Mouse (Mus musculus): Measurements from ENCODE around the gene Olfr108. TPM values are rescaled to one million over a fixed set of nuclear protein-coding genes. Genes with fewer than 3 reads are reported as not detected.

The Olfr108 gene
- total RNA-seq (2021), result not detected
- long read RNA-seq, experiment 1, result 0 reads
- long read RNA-seq, experiment 2, result 0 reads

DNA sequence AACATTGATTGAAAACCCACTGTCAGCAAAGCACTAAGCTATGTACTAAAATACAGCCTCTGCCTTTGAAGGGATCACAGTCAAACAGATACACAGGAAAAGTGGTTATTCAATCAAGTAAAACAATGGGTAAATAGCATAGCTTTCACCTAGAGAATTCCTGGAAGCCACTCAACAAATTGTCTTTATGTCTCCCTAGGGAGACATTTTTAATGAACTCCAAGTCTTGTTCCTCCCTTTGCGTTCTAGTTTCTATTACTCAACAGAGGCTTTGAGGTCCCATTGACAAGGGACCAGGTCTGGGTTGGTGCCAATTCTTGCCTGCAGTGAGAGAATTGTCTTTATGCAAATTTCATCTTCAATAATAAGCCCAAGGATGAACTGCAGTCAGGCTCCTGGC lies at the start of gene Olfr108:
Olfr108 (plus strand) TSS at position 301 of the 400 bp plus-strand sequence.
- DNase-seq, result no peak

- DNase-seq, result no peak
These were observed 46.4 kb upstream of the Olfr108 start, which contains the start of gene Olfr107 for GRCm38 (mm10) chr17:37398926-37399325. Gene Olfr107, plus strand, starts transcription at chr17:37399226.

GRCm38 (mm10) chr17:37413380-37413779 lies 31.9 kb upstream of the Olfr108 start:
- DNase-seq, result no peak

- no peak for DNase-seq
These were observed 13.3 kb downstream of the Olfr108 start, which contains the start of gene Olfr109 for GRCm38 (mm10) chr17:37458616-37459015. Gene Olfr109, plus strand, starts transcription at chr17:37458916.

DNA sequence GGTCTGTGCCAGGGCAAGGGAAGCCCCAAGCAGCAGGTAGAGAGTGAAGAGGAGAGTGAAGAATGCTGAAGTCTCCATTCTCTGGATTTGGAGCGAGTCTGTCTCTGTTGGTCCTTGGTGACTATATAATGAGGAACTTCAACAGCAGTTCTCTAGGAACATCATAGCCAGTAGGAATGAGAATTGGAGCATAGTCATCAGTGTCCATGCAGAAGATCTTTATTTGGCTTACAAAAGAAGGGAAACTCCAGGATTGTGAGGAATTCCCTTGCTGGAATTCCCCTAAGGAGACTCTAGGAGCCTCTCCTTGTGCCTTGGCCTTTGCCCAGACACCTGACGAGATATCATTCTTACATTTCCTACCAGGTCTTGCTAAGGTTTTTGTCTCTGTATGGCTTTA lies 38.2 kb downstream of the Olfr108 start, which contains the start of gene H2-M2:
H2-M2 (minus strand) TSS at position 101 of the 400 bp plus-strand sequence.
- no peak for DNase-seq

DNA sequence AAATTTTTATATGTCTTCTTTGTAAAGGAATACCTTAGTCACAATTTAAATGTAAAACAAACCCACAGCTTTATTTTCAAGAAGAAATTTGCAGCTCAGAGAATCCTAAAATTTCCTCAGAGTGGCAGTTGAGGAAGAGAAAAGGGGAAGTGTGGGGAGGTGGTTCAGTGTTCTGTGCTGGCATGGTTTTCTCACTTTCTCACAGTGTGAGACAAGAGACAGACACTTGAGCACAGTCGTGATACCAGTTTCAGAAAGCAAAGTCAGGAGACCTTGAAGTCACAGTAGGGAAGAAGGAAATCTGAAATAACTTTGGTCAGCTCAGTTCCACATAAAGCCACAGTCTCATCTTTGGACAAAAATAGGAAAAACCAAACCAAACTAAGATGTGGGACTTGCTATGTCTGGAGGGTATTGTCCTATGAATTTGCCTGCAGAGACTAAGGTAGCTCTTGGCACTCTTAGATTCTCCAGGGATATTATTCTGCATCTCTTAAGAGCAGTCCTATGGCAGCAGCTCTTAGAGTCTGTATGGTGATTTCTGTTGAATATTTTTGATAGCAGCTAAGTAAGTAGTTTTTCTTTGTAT lies 46.7 kb downstream of the Olfr108 start, which contains the start of gene Olfr110:
Olfr110 (plus strand) TSS at position 539 of the 589 bp plus-strand sequence.
- no peak for DNase-seq

Other genes starting within 250 kb of the Olfr108 start
- not detected for gene Olfr94, start 244.5 kb upstream of the Olfr108 start, total RNA-seq (2021)
- not detected for gene Olfr95, start 232.4 kb upstream of the Olfr108 start, total RNA-seq (2021)
- gene Olfr96, start 225.3 kb upstream of the Olfr108 start, total RNA-seq (2021), result not detected
- gene Olfr97, start 208.2 kb upstream of the Olfr108 start, total RNA-seq (2021), result not detected
- not detected for gene Olfr98, start 181.7 kb upstream of the Olfr108 start, total RNA-seq (2021)
- gene H2-M3, start 175.3 kb upstream of the Olfr108 start, total RNA-seq (2021), result 1 to 10 TPM; 1.7 to 2.2 TPM
- gene Olfr99, start 162.0 kb upstream of the Olfr108 start, total RNA-seq (2021), result not detected
- gene Olfr101, start 141.2 kb upstream of the Olfr108 start, total RNA-seq (2021), result not detected
- not detected for gene Olfr102, start 128.4 kb upstream of the Olfr108 start, total RNA-seq (2021)
- gene Olfr103, start 105.8 kb upstream of the Olfr108 start, total RNA-seq (2021), result not detected
- not detected for gene Olfr104-ps, start 85.9 kb upstream of the Olfr108 start, total RNA-seq (2021)
- not detected for gene Olfr105-ps, start 66.4 kb upstream of the Olfr108 start, total RNA-seq (2021)
- not detected for gene Olfr106-ps, start 55.1 kb upstream of the Olfr108 start, total RNA-seq (2021)
- gene Olfr107, start 46.3 kb upstream of the Olfr108 start, total RNA-seq (2021), result not detected
- gene Olfr109, start 13.4 kb downstream of the Olfr108 start, total RNA-seq (2021), result not detected
- not detected for gene H2-M2, start 38.1 kb downstream of the Olfr108 start, total RNA-seq (2021)
- gene Olfr110, start 47.0 kb downstream of the Olfr108 start, total RNA-seq (2021), result not detected
- not detected for gene Olfr111, start 62.5 kb downstream of the Olfr108 start, total RNA-seq (2021)
- not detected for gene Olfr112, start 124.0 kb downstream of the Olfr108 start, total RNA-seq (2021)
- not detected for gene Olfr113, start 132.2 kb downstream of the Olfr108 start, total RNA-seq (2021)
- gene Olfr114, start 147.3 kb downstream of the Olfr108 start, total RNA-seq (2021), result not detected
- under 1 TPM; 0.11 to 0.26 TPM for gene Olfr115, start 181.6 kb downstream of the Olfr108 start, total RNA-seq (2021)
- gene Olfr116, start 181.7 kb downstream of the Olfr108 start, total RNA-seq (2021), result not detected
- not detected for gene Olfr117, start 218.3 kb downstream of the Olfr108 start, total RNA-seq (2021)
- gene Olfr118, start 221.5 kb downstream of the Olfr108 start, total RNA-seq (2021), result not detected

Data from gastrocnemius, postnatal 10 days (tissue).